Mouse (Mus musculus): ENCODE measurements around the gene Nfia. TPM values are rescaled to one million over a fixed set of nuclear protein-coding genes. Genes with fewer than 3 reads are reported as not detected.
A peak's percentile ranks its signal among the peaks of the same experiment; 100 is the strongest.

Nfia gene
- polyA plus RNA-seq, 1 experiment from 2014 or later, result 28.6 TPM

- H3K9me3 ChIP-seq, result no peaks in the 10 kb centered on the region
- peaks cover 7% of the 10 kb centered on the region for H3K4me1 ChIP-seq
- WGBS, result 87% methylated on average over 5 of the region's 5 CpGs
- no peaks in the 10 kb centered on the region for H3K36me3 ChIP-seq
- no peak overlapping the region for H3K4me2 ChIP-seq (replicated peaks)
- ATAC-seq (ENCODE audit: low FRiP score, low read depth), result no peak
- no peak overlapping the region for H3K9ac ChIP-seq (replicated peaks)
- no peak overlapping the region for H3K27ac ChIP-seq (replicated peaks)
- H3K27me3 ChIP-seq, result peaks cover 11% of the 10 kb centered on the region
- H3K4me3 ChIP-seq, result no peak overlapping the region
Measured at GRCm38 (mm10) chr4:97767516-97767915, 5.0 kb upstream of the Nfia start.

DNA sequence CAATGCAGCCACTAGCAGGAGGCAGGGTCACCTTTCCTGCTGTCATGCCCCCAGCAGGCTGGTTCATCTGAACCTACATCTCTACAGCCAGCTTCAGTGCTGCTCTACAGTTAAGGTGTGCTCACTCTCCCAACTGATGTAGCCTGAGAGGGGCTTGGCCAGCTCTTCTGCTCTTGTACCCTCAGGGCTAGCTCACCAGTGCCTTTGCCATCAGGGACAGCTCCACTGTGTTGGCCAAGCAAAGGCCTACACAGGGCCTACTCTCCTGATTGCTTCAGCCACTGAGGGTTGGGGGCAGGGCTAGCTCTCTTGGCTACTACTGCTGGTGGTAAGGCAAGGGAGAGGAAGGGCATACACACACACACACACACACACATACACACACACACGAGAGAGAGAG, 2.7 kb upstream of the Nfia start:
- Histone ChIP-seq H3K27ac (replicated peaks) (no peak overlapping the region), H3K4me1 (peaks cover 20% of the 10 kb centered on the region), H3K9me3 (no peaks in the 10 kb centered on the region), H3K9ac (replicated peaks) (no peak overlapping the region), H3K36me3 (no peaks in the 10 kb centered on the region), H3K4me2 (replicated peaks) (no peak overlapping the region), H3K27me3 (peaks cover 16% of the 10 kb centered on the region), H3K4me3 (no peak overlapping the region)
- ATAC-seq (ENCODE audit: low FRiP score, low read depth), result no peak
- no CpG with 5 or more reads among the region's 1 CpGs for WGBS

DNA sequence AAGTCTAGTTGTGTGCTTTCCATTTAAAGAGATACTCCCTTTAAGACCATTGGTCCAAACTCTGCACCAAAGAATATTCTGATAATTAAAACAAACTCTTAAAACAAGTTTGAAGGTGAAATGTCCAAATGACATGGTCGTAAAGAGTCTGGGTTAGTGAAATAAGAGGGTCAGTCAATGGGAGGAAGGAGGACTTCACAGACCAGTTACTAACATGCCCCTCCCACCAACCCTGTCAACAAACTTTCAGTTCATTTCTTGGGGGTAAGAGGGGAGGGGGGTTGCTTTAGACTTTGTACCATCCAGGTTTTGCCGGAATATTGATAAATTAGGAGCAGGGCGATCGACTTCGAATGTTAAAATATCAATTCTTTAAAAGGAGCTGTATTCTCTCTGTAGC, 1.1 kb upstream of the Nfia start:
- H3K4me2 ChIP-seq (replicated peaks), result peak overlapping the region; percentile 62
- H3K36me3 ChIP-seq, result no peaks in the 10 kb centered on the region
- peaks cover 30% of the 10 kb centered on the region for H3K27me3 ChIP-seq
- H3K4me3 ChIP-seq, result peak overlapping the region; percentile 47
- 13% methylated on average over 5 of the region's 5 CpGs for WGBS
- peaks cover 28% of the 10 kb centered on the region for H3K4me1 ChIP-seq
- peak overlapping the region; percentile 91 for H3K27ac ChIP-seq (replicated peaks)
- no peak for ATAC-seq (ENCODE audit: low FRiP score, low read depth)
- peak overlapping the region; percentile 62 for H3K9ac ChIP-seq (replicated peaks)
- no peaks in the 10 kb centered on the region for H3K9me3 ChIP-seq

DNA sequence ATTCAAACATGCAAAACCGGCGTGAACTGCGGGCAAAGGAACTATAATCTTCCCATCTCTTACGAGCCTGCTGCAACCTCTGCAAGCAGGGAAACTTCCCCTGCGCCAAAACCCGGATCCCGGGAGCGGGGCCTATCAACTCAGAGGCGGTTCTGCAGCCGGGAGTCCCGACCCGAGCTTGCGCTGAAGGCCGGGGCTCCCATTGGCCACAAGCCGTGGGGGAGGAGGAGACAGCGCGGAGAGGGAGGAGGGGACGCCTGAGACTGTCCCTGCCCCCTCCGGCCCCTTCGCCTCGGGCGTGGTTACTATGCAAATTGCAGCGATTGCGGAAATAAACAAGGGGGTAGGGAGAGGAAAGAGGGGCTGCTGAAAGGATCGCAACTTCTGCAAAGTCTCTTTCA, 450 bp upstream of the Nfia start:
- H3K27ac ChIP-seq (replicated peaks), result peak overlapping the region; percentile 91
- H3K4me1 ChIP-seq, result peaks cover 35% of the 10 kb centered on the region
- H3K27me3 ChIP-seq, result peaks cover 36% of the 10 kb centered on the region
- peak overlapping the region; percentile 47 for H3K4me3 ChIP-seq
- H3K9ac ChIP-seq (replicated peaks), result peak overlapping the region; percentile 62
- H3K36me3 ChIP-seq, result no peaks in the 10 kb centered on the region
- ATAC-seq (ENCODE audit: low FRiP score, low read depth), result peak; percentile 96
- H3K4me2 ChIP-seq (replicated peaks), result peak overlapping the region; percentile 62
- WGBS, result under 1% methylated on average over 25 of the region's 25 CpGs
- no peaks in the 10 kb centered on the region for H3K9me3 ChIP-seq

DNA sequence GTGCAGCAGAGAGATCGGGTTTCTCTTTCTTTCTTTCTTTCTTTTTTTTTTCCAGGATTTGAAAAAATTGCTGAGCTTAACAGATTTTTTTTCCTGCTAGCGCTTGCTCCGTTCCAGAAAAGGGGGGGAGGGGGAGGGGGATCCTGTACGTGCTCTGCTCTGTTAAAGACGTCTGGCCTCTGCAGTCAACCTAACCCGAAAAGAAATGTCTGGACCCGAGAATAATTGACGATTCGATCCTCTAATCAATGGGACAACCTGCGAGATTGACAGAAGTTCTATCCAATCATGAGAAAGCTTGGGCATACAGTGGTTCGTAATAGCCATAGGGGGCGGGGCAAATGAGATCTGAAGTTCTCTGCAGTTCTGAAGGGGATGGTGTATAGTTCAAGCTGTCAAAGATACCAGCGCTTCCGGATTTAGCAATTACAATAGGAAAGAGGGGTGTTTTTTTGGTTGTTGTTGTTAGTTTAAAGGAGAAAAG, 618 bp downstream of the Nfia start:
- ATAC-seq (ENCODE audit: low FRiP score, low read depth), result peak; percentile 74
- H3K9ac ChIP-seq (replicated peaks), result peak overlapping the region; percentile 49; the same call in 1 of the 2 replicates

DNA sequence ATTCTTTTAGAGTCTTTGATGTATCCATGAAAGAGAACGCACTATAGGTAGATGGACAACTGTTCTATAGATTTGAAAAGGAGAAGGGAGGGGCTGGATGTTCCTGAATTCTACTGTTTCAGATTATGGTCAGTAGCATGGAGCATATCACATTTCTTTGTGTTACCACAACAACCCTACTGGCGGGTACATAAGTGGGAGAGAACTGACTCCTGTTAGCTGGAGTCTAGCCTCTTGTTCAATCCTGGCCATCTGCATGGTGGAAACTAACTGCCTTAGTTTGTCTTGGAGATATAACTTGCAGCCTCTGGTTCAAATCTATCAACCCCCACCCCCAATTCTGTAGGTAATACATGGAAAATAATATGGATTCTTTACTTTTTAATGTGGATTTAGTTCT, 1.3 kb downstream of the Nfia start:
- Histone ChIP-seq H3K9ac (replicated peaks) (no peak overlapping the region), H3K4me2 (replicated peaks) (peak overlapping the region; percentile 62), H3K27me3 (peaks cover 52% of the 10 kb centered on the region), H3K9me3 (no peaks in the 10 kb centered on the region), H3K36me3 (no peaks in the 10 kb centered on the region), H3K4me1 (peaks cover 42% of the 10 kb centered on the region), H3K27ac (replicated peaks) (peak overlapping the region; percentile 91), H3K4me3 (peak overlapping the region; percentile 47)
- WGBS, result 47% methylated on average over 2 of the region's 2 CpGs
- no peak for ATAC-seq (ENCODE audit: low FRiP score, low read depth)

More for the DNA sequence above, 618 bp downstream of the Nfia start:
- WGBS, result under 1% methylated on average over 14 of the region's 14 CpGs
- Histone ChIP-seq H3K27me3 (peaks cover 46% of the 10 kb centered on the region), H3K4me2 (replicated peaks) (peak overlapping the region; percentile 62), H3K4me1 (peaks cover 36% of the 10 kb centered on the region), H3K36me3 (no peaks in the 10 kb centered on the region), H3K4me3 (peak overlapping the region; percentile 47), H3K9me3 (no peaks in the 10 kb centered on the region), H3K27ac (replicated peaks) (peak overlapping the region; percentile 91)

GRCm38 (mm10) chr4:97774446-97774950, 2.0 kb downstream of the Nfia start:
- WGBS, result 12% methylated on average over 4 of the region's 4 CpGs
- Histone ChIP-seq H3K4me1 (peaks cover 43% of the 10 kb centered on the region), H3K27me3 (peaks cover 56% of the 10 kb centered on the region)

DNA sequence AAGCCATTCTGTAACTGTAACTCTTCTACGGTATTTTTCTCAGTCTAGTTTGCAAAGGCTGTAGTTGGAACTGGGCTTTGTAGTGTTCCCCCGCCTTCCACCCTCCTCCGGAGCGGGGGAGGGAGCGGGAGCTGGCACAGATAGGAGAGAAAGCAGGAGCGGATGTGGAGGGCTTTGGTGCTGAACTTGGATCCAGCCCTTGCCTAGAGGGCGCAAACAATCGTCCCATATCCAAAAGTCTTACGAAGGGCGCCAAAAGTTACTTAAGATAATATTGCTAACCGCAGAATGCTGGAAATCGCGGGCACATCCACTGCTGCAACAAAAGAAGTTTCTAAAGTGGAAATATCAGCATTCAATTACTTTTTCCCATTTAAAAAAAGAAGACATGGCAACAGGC, 2.5 kb downstream of the Nfia start:
- no peaks in the 10 kb centered on the region for H3K36me3 ChIP-seq
- WGBS, result under 1% methylated on average over 13 of the region's 13 CpGs
- peak overlapping the region; percentile 28 for H3K4me3 ChIP-seq
- H3K27ac ChIP-seq (replicated peaks), result peak overlapping the region; percentile 70
- peaks cover 44% of the 10 kb centered on the region for H3K4me1 ChIP-seq
- ATAC-seq (ENCODE audit: low FRiP score, low read depth), result no peak
- 0 out of 2 replicates have a peak overlapping the region, but pooled peaks have one; percentile 20 for H3K9ac ChIP-seq (replicated peaks)
- H3K27me3 ChIP-seq, result peaks cover 54% of the 10 kb centered on the region
- H3K4me2 ChIP-seq (replicated peaks), result peak overlapping the region; percentile 87
- H3K9me3 ChIP-seq, result no peaks in the 10 kb centered on the region

More at GRCm38 (mm10) chr4:97774446-97774950, 2.0 kb downstream of the Nfia start:
- Histone ChIP-seq H3K36me3 (no peaks in the 10 kb centered on the region), H3K4me3 (peak overlapping the region; percentile 28), H3K4me2 (replicated peaks) (peak overlapping the region; percentile 87), H3K9ac (replicated peaks) (0 out of 2 replicates have a peak overlapping the region, but pooled peaks have one; percentile 20), H3K27ac (replicated peaks) (peak overlapping the region; percentile 70), H3K9me3 (no peaks in the 10 kb centered on the region)
- no peak for ATAC-seq (ENCODE audit: low FRiP score, low read depth)

DNA sequence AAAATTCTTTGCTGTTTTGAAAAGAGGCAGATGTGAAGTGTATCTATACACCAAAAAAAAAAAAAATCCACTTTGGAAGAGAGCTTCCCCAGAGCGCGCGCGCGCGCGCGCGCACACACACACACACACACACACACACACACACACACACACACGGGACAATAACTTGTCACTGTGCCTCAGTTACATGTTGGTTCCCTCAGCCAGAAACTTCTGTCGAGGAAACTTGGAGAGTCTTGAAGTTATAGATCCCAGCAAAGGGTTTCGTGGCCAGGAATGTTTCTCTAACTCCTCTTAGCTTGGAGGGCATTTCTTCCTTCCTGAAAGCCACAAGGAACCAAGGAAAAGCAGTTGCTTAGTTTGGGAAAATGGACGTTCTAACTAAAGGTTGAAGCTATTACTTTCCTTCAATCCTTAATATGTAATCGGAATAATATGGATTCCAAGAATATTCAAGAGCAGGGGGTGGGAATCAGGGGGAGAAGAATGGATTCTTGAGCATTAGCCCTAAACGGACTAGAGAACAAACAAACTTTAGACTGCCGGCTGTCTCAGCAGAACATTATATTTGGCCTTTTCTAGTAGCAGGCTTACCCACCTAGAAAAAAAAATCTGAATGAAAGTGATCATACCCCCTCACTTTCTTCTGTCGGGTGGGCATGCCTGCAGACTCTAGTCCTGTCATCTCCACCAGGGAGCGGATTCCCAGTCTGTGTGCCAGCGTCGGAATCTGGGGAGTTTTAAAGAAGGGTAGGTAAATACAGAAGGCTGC, 3.1 kb downstream of the Nfia start:
- H3K4me3 ChIP-seq, result peak overlapping the region; percentile 28
- H3K4me2 ChIP-seq (replicated peaks), result peak overlapping the region; percentile 87
- no peaks in the 10 kb centered on the region for H3K9me3 ChIP-seq
- H3K27ac ChIP-seq (replicated peaks), result no peak overlapping the region
- H3K36me3 ChIP-seq, result no peaks in the 10 kb centered on the region
- 2% methylated on average over 20 of the region's 20 CpGs for WGBS
- peaks cover 46% of the 10 kb centered on the region for H3K4me1 ChIP-seq
- peak overlapping the region; percentile 43; the same call in 1 of the 2 replicates for H3K9ac ChIP-seq (replicated peaks)
- ATAC-seq (ENCODE audit: low FRiP score, low read depth), result no peak
- peaks cover 56% of the 10 kb centered on the region for H3K27me3 ChIP-seq

- Histone ChIP-seq H3K27me3 (peaks cover 59% of the 10 kb centered on the region), H3K4me2 (replicated peaks) (peak overlapping the region; percentile 87), H3K4me1 (peaks cover 44% of the 10 kb centered on the region), H3K9ac (replicated peaks) (peak overlapping the region; percentile 94), H3K36me3 (no peaks in the 10 kb centered on the region), H3K4me3 (peak overlapping the region; percentile 91), H3K27ac (replicated peaks) (peak overlapping the region; percentile 87), H3K9me3 (no peaks in the 10 kb centered on the region)
- under 1% methylated on average over 10 of the region's 10 CpGs for WGBS
- no peak for ATAC-seq (ENCODE audit: low FRiP score, low read depth)
Measured at GRCm38 (mm10) chr4:97776388-97777080, 4.0 kb downstream of the Nfia start.

- H3K36me3 ChIP-seq, result no peaks in the 10 kb centered on the region
- peak overlapping the region; percentile 87 for H3K27ac ChIP-seq (replicated peaks)
- H3K9me3 ChIP-seq, result no peaks in the 10 kb centered on the region
- H3K27me3 ChIP-seq, result peaks cover 62% of the 10 kb centered on the region
- peak overlapping the region; percentile 94 for H3K9ac ChIP-seq (replicated peaks)
- under 1% methylated on average over 30 of the region's 77 CpGs for WGBS
- peak; percentile 62 for ATAC-seq (ENCODE audit: low FRiP score, low read depth)
- H3K4me3 ChIP-seq, result peak overlapping the region; percentile 91
- peak overlapping the region; percentile 87 for H3K4me2 ChIP-seq (replicated peaks)
- peaks cover 40% of the 10 kb centered on the region for H3K4me1 ChIP-seq
Measured at GRCm38 (mm10) chr4:97777081-97777705, 4.7 kb downstream of the Nfia start.
